Mouse (Mus musculus): Measurements from ENCODE around the gene Mcam.

GRCm38 (mm10) chr9:44085741-44086665, 48.3 kb upstream of the Mcam start:
- TF ChIP-seq GATA1 (IDR thresholded peaks at IDR 0.05; ENCODE audit: low read length) (no peak), TAL1 (IDR thresholded peaks at IDR 0.05; ENCODE audit: low read length) (no peak)

Measured in erythroblast, embryonic 14.5 days (primary cell).